Mouse (Mus musculus) bone marrow macrophage, adult 2 months (primary cell): ENCODE measurements around the gene Gm26566.

Experiments used
- CTCF ChIP-seq: IDR thresholded peaks from 2 replicates; pipeline ENCODE4 v1.5.1; 2012; ENCODE audit warnings: low read depth, mild to moderate bottlenecking, low read length, moderate library complexity
- POLR2A ChIP-seq: IDR thresholded peaks from 2 replicates; pipeline ENCODE4 v1.6.1; 2012; ENCODE audit warnings: mild to moderate bottlenecking, low read depth, low read length, borderline replicate concordance

DNA sequence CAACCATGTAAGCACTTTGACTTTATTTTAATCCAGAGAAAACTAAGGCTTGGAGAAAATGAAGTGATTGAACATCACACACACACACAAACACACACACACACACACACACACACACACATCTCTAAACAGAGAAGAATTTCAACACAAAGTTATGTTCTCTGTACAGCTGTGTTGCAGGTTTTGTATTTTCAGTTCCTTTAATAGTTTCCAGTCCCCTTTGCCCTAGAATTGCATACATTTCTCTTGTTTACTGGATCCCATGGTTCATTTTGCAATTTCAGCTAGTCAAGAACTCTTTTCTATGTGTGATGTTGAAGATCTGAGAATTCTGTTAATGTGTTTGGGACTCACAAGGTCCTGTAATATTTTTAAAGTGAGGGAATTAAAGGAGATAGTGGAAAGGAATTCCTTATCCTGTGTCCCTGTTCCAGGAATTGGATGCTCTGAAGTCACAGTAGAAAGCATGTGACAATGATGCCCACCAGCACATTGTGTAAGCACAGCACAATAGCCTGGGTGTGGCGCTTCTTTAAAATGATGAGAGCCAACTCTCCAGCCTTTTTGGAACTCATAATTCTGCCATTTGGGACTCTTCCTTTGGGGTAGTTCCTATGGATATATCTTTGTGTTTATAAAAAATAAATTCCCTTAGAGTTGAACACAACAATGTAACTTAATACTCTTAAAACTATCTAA, 14.3 kb upstream of the Gm26566 start:
- no peak for TF ChIP-seq POLR2A
- no peak for TF ChIP-seq CTCF
